Mouse (Mus musculus): ENCODE data around the gene Cmklr1. TPM values are rescaled to one million over a fixed set of nuclear protein-coding genes. Genes with fewer than 3 reads are reported as not detected.
A peak's percentile ranks its signal among the peaks of the same experiment; 100 is the strongest.
"Not testable (repeated sequence)": the region's sequence is repeated elsewhere in the genome, so short reads cannot be mapped to it uniquely, and the experiment has no call there.

The Cmklr1 gene
- total RNA-seq, 2 experiments from 2014 or later = 13.7 to 15.2 TPM

DNA sequence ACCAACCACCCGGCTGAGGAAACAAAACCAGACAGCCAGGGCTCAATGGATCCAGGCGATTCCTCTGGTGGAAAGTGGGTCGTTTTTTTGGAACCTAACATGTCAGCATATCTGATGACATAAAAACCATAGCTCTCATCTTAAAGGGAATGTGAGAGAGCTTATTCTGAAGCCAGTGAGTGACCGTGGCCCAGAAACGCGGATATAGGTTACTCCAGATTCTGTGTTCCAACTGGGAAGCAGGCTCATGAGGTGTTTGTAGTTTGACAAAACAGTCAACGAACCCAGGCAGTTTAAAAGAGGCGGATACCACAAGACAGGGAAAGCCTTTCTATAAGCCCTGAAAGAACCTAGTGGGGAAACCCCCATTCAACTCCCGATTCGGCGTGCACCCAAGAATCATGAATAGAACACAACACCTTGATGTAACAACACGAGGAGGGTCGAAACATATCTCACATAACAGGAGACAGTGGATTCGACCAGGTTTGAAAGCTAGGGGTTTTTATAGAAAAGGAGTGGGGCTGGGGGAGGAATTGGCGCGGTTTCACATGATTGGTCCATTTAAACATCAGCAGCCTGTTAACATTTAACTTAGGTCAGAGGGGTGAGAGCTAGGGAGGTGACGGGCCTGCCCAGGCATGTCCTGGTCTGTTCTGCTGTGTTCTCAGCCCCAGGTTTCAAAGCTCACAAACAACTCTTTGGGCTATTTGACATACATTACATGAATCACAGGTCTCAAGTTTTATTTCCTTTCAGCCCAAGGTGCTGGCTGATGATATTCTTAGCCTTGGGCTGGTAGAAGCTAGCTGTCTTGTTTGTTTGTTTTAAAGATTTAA is 64.4 kb downstream of the Cmklr1 start:
- DNase-seq = not testable (repeated sequence)

DNA sequence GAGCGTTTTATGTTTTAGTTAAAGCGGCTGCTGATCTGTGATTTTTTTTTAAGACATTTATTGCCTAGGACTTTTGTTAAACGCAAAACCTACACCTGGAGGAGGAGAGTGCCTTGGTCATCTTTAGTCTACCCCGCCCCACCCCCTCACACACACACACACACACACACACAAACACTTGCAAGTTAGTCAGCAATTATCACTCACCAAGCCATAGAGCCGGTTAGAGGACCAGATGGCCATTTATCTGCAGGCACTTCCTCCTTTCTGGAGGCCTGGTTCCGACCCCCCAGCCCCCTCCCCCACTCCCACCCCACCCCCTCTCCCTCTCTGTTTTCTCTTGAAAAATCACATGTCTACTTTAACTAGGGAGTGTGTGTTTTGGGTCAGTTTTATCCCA is 65.8 kb downstream of the Cmklr1 start:
- DNase-seq = no peak

DNA sequence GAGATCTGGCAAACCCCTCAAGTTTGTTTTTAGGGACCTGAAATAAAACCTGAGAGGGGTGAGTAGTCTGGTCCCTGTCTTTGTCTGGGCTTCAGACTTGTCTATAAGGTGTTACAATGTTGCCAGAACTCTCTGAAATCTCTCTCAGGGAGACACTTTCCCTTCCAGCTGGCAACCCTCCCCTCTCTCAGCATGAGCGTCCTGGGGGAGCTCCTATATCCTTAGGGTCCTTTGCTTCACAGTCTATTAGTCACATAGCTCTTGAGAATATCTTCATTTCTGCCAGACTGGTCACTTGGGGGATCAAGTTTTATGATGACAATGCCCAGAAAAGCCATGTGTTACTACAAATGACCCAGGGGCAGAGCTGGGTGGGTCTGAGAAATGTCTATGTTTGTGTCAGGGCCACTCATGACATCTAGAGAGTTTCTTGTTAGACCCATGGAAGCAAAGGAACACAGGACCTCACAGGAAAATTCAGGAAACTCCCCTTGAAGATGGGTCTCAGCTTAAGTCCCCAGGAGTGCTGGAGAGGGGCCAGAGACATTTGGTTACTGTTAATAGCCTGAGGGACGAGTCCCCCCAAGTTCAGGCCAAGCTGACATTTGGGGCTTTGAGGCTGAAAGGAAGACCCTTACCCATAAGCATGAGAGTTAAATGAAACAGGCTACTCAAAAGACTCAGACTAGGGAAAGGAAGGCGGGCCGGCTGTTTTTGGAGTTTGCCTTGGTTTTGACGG is 66.6 kb downstream of the Cmklr1 start:
- no peak for DNase-seq

DNA sequence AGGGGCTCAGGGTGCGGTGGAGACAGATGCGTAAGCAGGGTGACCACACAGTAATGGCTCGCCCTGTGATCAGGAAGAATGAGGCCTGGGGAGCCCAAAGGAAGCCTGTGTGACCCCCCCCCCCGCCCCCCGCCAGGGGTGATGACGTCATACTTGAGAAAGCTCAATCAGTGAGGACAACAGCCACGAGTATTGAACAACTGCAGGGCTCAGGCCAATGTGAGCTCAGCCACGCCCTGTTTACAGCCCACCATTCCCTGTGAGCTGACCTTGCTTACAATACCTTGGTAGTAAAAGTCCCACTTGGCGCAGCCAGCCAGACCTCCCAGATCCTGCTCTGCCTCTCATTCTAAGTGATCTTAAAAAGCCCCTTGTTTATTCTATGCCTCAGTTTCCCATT is 69.4 kb downstream of the Cmklr1 start:
- DNase-seq = no peak

DNA sequence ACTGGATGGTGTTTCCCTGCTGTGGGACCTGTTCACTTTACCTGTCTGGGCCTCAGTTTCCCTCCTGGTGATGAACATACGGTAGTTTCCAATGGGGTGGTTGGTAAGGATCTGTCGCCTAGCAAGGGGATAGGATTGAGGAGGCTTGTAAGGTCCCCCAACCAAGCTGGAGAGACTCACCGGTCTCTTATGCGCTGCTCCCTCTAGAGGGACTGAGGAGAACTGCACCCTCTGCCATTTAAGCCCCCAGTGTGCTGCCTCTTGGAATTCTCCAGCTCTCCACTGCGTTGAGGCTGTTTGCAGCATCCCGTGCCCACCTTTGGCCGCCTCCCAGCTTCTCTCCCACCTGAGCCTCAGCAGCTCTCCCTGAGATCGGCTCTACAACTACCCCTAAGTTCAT is 70.0 kb downstream of the Cmklr1 start:
- peak; percentile 19 for DNase-seq

DNA sequence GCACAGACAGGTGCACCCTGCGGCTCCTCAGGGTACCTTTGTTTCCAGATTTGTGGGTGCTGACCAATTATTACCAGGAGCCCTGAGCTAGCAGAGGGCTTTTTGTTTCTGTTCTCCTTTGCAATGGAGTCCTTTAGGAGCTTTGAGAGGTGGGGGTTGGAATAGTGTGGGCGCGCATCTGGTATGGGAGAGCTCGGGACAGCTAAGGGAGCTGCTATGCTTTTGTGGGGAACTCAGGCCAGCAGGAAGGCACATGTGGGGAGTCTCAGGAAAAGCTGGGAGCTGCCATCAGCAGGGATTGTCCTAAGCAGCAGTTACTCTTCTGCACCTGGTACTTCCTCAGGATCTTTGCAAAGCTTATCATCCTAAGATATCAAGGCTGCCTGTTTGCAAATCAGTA is 71.1 kb downstream of the Cmklr1 start:
- no peak for DNase-seq

DNA sequence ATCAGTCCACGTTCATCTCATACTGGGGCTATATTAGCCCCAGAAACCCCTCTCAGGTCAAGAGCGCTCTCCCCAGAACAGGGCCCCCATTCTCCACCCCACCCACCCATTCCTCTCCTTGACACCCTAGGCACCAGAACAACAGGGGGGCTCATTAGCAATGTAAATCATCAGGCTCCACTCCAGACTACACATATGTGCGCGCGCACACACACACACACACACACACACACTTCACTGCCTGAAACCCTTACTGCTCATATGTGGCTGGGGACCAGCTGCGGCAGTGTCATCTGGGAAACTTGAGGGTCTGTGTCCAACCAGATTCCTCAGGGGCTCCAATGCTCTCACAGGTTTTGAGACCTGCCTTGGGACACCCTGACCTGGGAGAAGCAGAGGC is 71.8 kb downstream of the Cmklr1 start:
- no peak for DNase-seq

DNA sequence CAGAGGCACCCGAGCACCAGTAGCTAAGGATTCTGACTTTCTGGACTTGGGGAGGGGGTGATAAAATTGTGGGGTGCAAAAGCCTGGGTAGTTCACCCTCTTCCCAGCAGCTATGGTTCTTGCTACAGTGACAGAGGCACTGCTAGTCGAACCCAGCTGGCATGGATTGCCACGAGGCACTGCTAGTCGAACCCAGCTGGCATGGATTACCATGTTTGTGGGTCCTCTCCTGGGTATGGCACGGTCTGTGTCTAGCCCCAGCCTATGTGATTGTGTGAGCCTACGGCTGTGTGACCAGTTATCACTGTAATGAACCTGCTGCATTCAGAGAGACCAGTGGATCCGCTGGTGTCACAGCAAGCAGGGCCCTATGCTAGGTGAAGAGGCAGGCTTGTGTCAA is 72.7 kb downstream of the Cmklr1 start:
- no peak for DNase-seq

DNA sequence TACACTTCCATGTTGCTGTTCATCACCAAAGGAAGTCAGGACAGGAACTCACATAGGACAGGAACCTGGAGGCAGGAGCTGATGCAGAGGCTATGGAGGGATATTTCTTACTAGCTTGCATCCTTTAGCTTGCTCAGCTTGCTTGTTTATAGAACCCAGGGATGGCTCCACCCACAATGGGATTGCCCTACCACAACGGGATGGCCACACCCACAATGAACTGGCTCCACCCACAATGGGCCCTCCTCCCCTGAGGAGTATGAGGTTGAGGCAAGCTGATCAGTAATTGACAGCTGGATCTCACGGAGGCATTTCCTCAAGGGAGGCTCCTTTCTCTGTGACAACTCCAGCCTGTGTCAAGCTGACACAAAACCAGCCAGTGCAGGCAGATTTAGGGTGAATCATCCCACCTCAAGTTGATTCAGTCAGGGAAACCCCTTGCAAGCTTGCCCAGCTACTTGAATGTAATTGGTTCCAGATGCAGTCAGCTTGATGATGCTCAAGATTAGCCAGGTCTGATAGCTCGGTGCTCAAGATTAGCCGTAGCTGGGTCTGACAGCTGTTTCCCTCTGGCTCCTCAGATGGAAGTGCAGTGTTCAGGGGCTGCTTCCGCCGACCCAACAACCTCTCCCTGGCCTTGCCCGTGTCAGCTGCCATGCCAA is 80.0 kb downstream of the Cmklr1 start:
- no peak for DNase-seq

DNA sequence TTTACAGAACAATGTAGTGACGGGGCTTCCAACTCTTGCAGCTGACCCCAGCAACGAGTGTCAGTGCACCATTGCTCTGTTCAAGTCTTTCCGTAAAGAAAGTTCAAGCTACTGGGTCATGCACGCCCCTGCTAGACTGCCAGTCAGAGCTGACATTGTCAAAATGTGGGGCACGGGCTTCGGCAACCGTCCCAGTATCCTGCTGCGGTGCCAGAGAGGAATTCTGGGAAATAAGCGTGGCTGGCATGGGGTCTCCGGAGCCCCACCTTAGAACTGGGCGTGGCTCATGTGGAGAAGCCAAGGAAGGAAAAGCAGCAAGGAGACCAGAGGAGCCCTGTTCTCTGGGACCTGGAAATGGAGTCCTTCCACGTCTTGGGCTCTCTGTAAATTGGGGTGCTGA is 84.4 kb downstream of the Cmklr1 start:
- no peak for DNase-seq

DNA sequence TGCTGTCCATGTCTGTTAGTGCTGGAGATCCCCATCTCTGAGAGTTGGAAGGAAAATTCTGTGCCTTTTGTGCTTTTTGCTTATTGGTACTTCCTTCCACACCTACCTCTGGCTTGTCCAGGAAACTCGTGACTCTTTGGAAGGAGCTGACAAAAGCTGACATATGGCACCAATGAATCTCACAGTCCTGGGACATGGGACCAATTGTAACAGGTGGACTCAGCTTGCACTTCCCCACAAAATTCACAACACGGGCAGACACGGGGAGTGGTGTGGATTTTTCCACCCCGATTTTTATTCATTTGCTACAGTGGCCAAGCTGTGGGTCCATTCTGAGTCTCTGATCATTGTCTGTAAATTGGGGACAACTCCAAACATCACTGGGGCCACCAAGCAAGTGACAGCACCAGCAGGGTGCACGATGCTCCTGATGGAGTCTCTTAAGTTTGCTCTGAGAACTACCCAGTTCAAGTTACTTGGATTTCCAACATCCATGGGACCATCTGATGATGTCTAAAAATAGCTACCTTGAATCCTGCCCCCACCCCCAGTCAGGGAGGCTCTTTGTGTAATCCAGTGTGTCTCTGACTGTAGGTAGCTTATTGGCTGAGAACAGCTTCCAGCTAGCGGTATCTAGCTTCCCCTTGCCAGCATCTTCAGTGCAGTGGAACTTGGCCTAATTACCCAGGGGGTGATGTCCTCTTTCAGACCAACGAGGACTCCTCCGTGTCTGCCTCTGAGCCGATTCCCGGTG is 84.9 kb downstream of the Cmklr1 start:
- DNase-seq = no peak

DNA sequence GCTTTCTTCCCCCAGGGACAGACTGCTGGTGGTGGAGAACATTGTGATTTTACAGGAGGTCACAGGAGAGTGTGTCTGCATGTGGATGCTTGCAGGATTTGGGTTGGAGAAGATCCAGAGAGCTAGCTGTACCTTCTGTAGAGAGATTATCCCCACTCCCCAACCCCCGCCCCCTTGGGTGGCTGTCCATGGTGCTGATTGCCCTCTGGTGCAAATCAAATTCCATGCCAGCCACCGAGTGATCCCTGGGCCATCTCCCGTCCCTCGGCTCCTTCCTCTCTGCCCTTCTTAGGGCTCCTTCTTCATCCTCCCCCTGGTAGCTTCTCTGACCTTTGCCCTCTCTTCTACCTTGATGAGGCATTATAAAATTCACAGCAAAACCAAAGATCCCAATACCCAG is 85.8 kb downstream of the Cmklr1 start:
- no peak for DNase-seq

Other genes starting within 250 kb of the Cmklr1 start
- under 1 TPM; 0.94 to 0.99 TPM for gene Wscd2, start 160.1 kb downstream of the Cmklr1 start, total RNA-seq (2021)
- not detected for gene 1700069L16Rik, start 74.3 kb upstream of the Cmklr1 start, total RNA-seq (2021)
- gene Ficd, start 85.4 kb upstream of the Cmklr1 start, total RNA-seq (2021) = 1 to 10 TPM; 4.8 to 4.9 TPM
- 10 to 100 TPM in 1 of 2 experiments, 1 to 10 TPM in 1; 9.5 to 10.2 TPM for gene Sart3, start 122.1 kb upstream of the Cmklr1 start, total RNA-seq (2021)
- 10 to 100 TPM; 76.8 to 89.1 TPM for gene Iscu, start 122.3 kb upstream of the Cmklr1 start, total RNA-seq (2021)
- 10 to 100 TPM; 13.0 to 23.1 TPM for gene Tmem119, start 150.1 kb upstream of the Cmklr1 start, total RNA-seq (2021)
- gene Selplg, start 182.2 kb upstream of the Cmklr1 start, total RNA-seq (2021) = 1 to 10 TPM; 1.8 to 3.3 TPM

Data from gastrocnemius, postnatal 10 days (tissue).